Mouse (Mus musculus): ENCODE results near the gene Adgb. TPM values are rescaled to one million over a fixed set of nuclear protein-coding genes. Genes with fewer than 3 reads are reported as not detected.

Adgb gene
- polyA plus RNA-seq, 1 experiment from 2014 or later, result 1.4 TPM

DNA sequence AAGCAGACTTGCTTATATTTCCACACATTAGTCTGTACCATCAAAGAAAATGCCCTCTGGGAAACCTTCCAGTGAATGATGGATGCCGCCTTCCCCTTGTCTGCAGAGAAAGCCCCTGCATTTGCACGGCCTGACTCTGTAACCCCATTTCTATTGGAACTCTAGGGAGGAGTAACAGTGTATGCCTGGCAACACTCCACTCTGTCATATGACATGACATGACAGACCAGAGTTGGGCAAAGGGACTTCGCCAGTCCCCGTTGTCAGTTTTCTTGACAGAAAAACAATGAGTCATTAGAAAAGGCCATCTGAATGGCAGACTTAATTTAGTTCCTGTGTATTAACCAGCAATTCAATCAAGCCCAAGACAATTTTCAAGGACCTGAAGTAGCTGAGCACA lies 167.8 kb downstream of the Adgb start:
- no peaks in the 10 kb centered on the region for H3K4me1 ChIP-seq
- H3K9me3 ChIP-seq (replicated peaks), result no peaks in the 10 kb centered on the region
- H3K27ac ChIP-seq (replicated peaks), result no peak overlapping the region
- H3K9ac ChIP-seq, result no peak overlapping the region
- no peaks in the 10 kb centered on the region for H3K27me3 ChIP-seq
- 57% methylated on average over 4 of the region's 4 CpGs for WGBS
- no peak for ATAC-seq (ENCODE audit: insufficient number of reproducible peaks, low FRiP score, low TSS enrichment, low read depth)
- no peak overlapping the region for H3K4me2 ChIP-seq (replicated peaks)
- H3K4me3 ChIP-seq (replicated peaks), result no peak overlapping the region
- no peaks in the 10 kb centered on the region for H3K36me3 ChIP-seq

DNA sequence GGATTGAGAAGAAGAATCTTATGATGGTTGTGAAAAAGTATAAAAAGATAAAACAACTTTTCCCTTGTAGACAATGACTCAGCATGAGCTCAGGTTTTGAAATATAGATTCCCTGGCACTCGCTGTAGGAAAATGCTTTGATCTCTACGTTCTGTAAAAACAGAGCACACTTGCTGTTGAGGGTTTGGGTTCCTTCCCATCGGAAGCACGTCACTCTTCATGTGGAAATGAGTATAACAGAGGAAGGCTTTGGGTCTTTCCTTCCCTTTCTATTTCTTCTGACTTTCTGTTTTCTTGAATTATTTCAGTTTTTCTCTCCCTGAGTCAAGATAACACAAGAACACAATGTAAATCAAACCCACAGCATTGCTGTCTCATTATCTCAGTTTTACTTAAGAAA lies 170.4 kb downstream of the Adgb start:
- Histone ChIP-seq H3K4me2 (replicated peaks) (no peak overlapping the region), H3K27me3 (no peaks in the 10 kb centered on the region), H3K4me1 (no peaks in the 10 kb centered on the region), H3K36me3 (no peaks in the 10 kb centered on the region), H3K4me3 (replicated peaks) (no peak overlapping the region), H3K9ac (no peak overlapping the region), H3K27ac (replicated peaks) (no peak overlapping the region), H3K9me3 (replicated peaks) (no peaks in the 10 kb centered on the region)
- WGBS, result 15% methylated on average over 4 of the region's 4 CpGs
- no peak for ATAC-seq (ENCODE audit: insufficient number of reproducible peaks, low FRiP score, low TSS enrichment, low read depth)

DNA sequence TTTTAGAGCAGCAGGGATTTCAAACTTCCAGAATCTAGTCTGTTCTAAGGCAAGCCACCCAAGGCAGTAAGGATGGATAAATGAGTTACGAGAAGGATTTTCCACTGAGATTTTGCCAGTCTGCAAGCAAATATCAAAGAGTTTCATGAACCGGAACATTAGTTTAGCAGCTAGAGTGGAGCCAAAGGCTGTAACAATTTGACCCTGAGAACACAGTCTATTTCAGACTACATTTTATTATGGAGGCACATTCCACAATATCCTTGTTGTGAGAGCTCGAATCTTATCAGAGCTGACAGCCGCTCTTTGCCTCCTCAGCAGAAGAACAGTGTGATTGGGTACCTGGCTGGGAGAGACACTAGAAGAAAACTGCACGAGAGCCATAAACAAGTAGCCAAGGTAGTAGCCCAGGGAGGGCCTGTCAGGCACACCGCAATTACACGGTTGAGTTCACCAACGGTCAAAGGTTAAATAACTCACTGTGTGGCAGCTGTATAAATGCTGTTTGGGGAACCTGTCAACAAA lies 171.1 kb downstream of the Adgb start:
- Histone ChIP-seq H3K27me3 (no peaks in the 10 kb centered on the region), H3K9me3 (replicated peaks) (no peaks in the 10 kb centered on the region), H3K4me1 (no peaks in the 10 kb centered on the region), H3K4me3 (replicated peaks) (no peak overlapping the region), H3K27ac (replicated peaks) (no peak overlapping the region), H3K4me2 (replicated peaks) (no peak overlapping the region), H3K36me3 (no peaks in the 10 kb centered on the region), H3K9ac (no peak overlapping the region)
- no peak for ATAC-seq (ENCODE audit: insufficient number of reproducible peaks, low FRiP score, low TSS enrichment, low read depth)
- WGBS, result 30% methylated on average over 8 of the region's 8 CpGs

DNA sequence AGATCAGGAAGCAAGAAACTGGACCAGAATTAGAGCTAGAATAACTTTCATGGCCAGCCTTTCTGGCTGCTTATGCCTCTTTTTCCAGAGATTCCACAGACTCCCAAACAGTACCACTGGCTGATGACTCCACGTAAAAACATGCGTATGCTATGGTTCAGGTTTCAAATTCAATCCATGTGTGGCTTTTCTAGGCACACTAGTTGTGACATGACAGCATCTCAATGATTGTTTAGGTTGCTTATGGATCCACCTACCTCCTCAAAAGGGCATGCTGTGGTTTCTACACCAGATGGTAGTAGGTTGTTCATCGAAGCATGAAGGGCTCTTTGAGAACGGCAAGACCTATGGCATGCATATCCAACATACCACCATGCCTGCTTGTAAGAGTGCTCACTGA lies 172.1 kb downstream of the Adgb start:
- Histone ChIP-seq H3K9me3 (replicated peaks) (no peaks in the 10 kb centered on the region), H3K4me3 (replicated peaks) (no peak overlapping the region), H3K9ac (no peak overlapping the region), H3K27ac (replicated peaks) (no peak overlapping the region), H3K36me3 (no peaks in the 10 kb centered on the region), H3K4me2 (replicated peaks) (no peak overlapping the region), H3K27me3 (no peaks in the 10 kb centered on the region), H3K4me1 (no peaks in the 10 kb centered on the region)
- no peak for ATAC-seq (ENCODE audit: insufficient number of reproducible peaks, low FRiP score, low TSS enrichment, low read depth)
- WGBS, result 45% methylated on average over 4 of the region's 4 CpGs

DNA sequence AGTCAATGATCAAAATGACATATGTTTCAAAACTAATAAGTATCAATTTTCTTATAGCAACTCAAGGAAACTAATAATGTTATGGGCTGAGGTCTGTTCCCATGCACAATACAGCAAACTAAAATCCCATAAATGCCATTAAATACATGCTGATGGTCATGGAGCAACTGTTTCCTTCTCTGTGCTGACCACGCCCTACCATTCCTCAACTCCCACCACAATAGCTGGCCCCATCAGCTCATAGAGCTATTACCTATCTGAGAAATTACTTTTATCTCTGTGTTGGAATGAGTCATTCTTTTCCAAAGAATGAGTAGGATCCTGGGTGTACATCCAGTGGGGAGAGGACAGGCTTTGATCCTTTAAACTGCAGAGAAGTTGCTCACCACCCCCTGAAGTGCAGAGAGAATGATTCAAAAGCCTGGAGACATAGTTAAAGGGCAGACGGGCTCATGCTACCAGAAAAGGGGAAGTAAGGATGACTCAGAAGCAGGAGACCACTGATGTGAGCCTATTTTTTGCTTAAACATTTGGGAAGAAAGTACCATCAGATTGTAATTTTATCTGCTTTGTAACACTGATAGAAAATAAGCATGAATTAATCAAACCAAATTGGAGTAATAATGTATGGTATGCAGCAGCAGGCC lies 184.8 kb downstream of the Adgb start:
- 66% methylated on average over 2 of the region's 2 CpGs for WGBS
- Histone ChIP-seq H3K27me3 (no peaks in the 10 kb centered on the region), H3K27ac (replicated peaks) (no peak overlapping the region), H3K9me3 (replicated peaks) (no peaks in the 10 kb centered on the region), H3K4me3 (replicated peaks) (no peak overlapping the region), H3K36me3 (no peaks in the 10 kb centered on the region), H3K4me2 (replicated peaks) (no peak overlapping the region), H3K9ac (no peak overlapping the region), H3K4me1 (no peaks in the 10 kb centered on the region)
- no peak for ATAC-seq (ENCODE audit: insufficient number of reproducible peaks, low FRiP score, low TSS enrichment, low read depth)

Other genes with a start within 250 kb of the Adgb start
- 19.5 and 19.8 TPM in 2 replicates for gene Rab32, start 85.9 kb upstream of the Adgb start, polyA plus RNA-seq (2015; fragmentation: Nextera tagmentation; extraction: Ambion mirVana)
- not detected in 2 replicates for gene Gm10944, start 209.0 kb upstream of the Adgb start, polyA plus RNA-seq (2015; fragmentation: Nextera tagmentation; extraction: Ambion mirVana)

All from embryonic facial prominence, embryonic 15.5 days (tissue).